Mouse (Mus musculus) midbrain, embryonic 15.5 days (tissue): Measurements from ENCODE around the gene Suds3. TPM values are rescaled to one million over a fixed set of nuclear protein-coding genes. Genes with fewer than 3 reads are reported as not detected.

Experiments used
- ATAC-seq: fragments of 200-750 bp; cut with Nextera tagmentation; replicated peaks from 2 replicates; pipeline ENCODE4 v1.8.0; 2017; ENCODE audit warnings: moderate TSS enrichment
- H3K27ac ChIP-seq: fragments of 300-500 bp; sonication (generic); 2 replicates; pipeline ENCODE4 v1.5.1; 2015; ENCODE audit warnings: mild to moderate bottlenecking, inconsistent platforms
- H3K27me3 ChIP-seq: fragments of 300-500 bp; sonication (generic); replicated peaks from 2 replicates; pipeline ENCODE4 v1.6.1; 2015; ENCODE audit warnings: inconsistent platforms
- H3K36me3 ChIP-seq: fragments of 300-500 bp; sonication (generic); replicated peaks from 2 replicates; pipeline ENCODE4 v1.6.1; 2015; ENCODE audit warnings: inconsistent platforms
- H3K4me1 ChIP-seq: fragments of 300-500 bp; sonication (generic); 2 replicates; pipeline ENCODE4 v1.6.1; 2015; ENCODE audit warnings: inconsistent platforms
- H3K4me2 ChIP-seq: fragments of 300-500 bp; sonication (generic); 2 replicates; pipeline ENCODE4 v1.6.1; 2015; ENCODE audit warnings: inconsistent platforms, mild to moderate bottlenecking, moderate library complexity
- H3K4me3 ChIP-seq: fragments of 300-500 bp; sonication (generic); 2 replicates; pipeline ENCODE4 v1.5.1; 2015; ENCODE audit warnings: mild to moderate bottlenecking, inconsistent platforms
- H3K9ac ChIP-seq: fragments of 300-500 bp; sonication (generic); 2 replicates; pipeline ENCODE4 v1.6.1; 2015; ENCODE audit warnings: mild to moderate bottlenecking, inconsistent platforms
- H3K9me3 ChIP-seq: fragments of 300-500 bp; sonication (generic); 2 replicates; pipeline ENCODE4 v1.6.1; 2016; ENCODE audit warnings: inconsistent platforms
- WGBS: fragments of 180-500 bp; shearing (Covaris S2); methylation state at CpG from one replicate; pipeline ENCODE4 v1.1.7; 2015; ENCODE audit warnings: mixed read lengths; 5-methylcytosine and 5-hydroxymethylcytosine counted together
- polyA plus RNA-seq: library from polyadenylated mRNA; unstranded; fragments of >200 nt; fragmentation: Nextera tagmentation; extraction: Ambion mirVana; gene quantifications from 2 replicates; pipeline ENCODE4 v1.2.1, GENCODE M21; 2015

Suds3 gene
- polyA plus RNA-seq, 1 experiment from 2014 or later, result 87.3 TPM

DNA sequence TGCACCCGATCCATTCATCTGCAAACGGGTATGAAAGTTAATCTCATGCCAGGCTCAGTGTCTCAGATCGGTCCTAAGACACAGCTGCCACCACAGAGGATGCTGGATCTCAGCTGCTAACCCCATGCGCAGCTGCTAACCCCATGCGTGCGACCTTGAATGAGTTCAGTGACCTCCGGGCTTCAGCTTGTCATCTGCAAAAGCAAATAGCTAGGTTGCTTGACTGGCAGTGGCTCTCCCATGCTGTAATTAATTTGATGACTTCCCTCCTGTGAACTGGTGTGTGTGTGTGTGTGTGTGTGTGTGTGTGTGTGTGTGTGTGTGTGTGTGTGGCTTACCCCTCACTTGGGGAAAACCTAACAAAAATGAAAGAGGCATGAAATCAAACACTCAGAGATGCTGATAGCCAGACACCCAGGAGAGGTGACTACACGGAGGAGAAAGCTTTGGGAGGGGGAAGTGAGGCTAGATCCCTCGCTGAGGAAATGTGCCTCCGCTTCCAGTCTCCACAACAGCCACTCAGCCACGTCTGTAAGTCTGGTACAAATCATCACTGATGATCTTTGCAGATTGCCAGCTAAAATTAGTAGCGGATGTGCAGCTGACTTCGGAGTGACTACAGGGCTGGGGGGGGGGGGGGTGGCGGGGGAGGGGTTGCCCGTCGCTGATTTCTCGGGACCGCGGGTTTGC is 47.0 kb downstream of the Suds3 start:
- WGBS, result 34% methylated on average over 19 of the region's 19 CpGs
- Histone ChIP-seq H3K27me3 (no peaks in the 10 kb centered on the region), H3K4me2 (peak overlapping the region; percentile 36), H3K36me3 (no peaks in the 10 kb centered on the region), H3K9ac (no peak overlapping the region), H3K4me1 (no peaks in the 10 kb centered on the region), H3K27ac (no peak overlapping the region), H3K4me3 (0 out of 2 replicates have a peak overlapping the region, but pooled peaks have one; percentile 13), H3K9me3 (no peaks in the 10 kb centered on the region)
- ATAC-seq, result no peak

DNA sequence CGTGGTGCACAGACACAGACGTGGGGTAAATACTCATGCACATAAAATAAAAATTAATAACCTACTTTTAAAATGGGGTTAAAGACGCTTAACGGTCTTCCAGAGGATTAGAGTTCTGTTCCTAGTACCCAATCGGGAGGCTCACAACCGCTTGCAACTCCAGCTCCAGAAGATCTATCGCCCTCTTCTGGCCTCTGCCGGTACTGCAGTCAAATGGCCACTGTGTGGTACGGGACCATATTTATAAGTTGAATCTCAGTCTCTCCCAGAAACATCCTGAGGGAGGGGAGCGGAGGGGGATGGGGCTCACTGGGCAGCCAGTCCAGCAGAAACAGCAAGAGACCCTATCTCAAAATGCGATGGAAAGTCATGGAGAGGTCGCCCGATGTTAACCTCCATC is 47.7 kb downstream of the Suds3 start:
- H3K4me3 ChIP-seq, result no peak overlapping the region
- no peaks in the 10 kb centered on the region for H3K27me3 ChIP-seq
- H3K27ac ChIP-seq, result no peak overlapping the region
- H3K4me2 ChIP-seq, result no peak overlapping the region
- ATAC-seq, result no peak
- H3K4me1 ChIP-seq, result no peaks in the 10 kb centered on the region
- H3K36me3 ChIP-seq, result no peaks in the 10 kb centered on the region
- 81% methylated on average over 13 of the region's 13 CpGs for WGBS
- H3K9me3 ChIP-seq, result no peaks in the 10 kb centered on the region
- no peak overlapping the region for H3K9ac ChIP-seq

DNA sequence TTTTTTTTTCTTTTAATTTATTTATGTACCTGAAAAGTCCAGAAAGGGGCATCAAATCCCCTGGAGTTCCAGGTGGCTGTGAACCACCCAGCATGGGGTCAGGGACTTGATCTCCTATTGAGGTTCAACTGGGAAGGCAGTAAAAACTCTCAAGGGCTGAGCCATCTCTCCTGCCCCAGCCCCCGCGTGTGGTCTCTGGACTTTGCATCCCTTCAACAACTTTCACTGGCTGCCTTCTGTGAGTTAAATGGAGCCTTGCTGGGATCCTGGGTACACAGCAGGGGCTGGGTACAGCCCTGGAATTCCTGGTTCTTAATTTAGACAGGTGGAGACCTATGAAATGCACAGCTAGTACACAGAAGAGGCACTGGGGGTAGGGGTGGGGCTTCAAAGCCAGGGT is 54.7 kb downstream of the Suds3 start:
- H3K4me3 ChIP-seq, result no peak overlapping the region
- ATAC-seq, result no peak
- H3K9ac ChIP-seq, result no peak overlapping the region
- no peaks in the 10 kb centered on the region for H3K36me3 ChIP-seq
- no peaks in the 10 kb centered on the region for H3K4me1 ChIP-seq
- H3K4me2 ChIP-seq, result no peak overlapping the region
- H3K27me3 ChIP-seq, result no peaks in the 10 kb centered on the region
- 58% methylated on average over 2 of the region's 2 CpGs for WGBS
- no peak overlapping the region for H3K27ac ChIP-seq
- no peaks in the 10 kb centered on the region for H3K9me3 ChIP-seq

DNA sequence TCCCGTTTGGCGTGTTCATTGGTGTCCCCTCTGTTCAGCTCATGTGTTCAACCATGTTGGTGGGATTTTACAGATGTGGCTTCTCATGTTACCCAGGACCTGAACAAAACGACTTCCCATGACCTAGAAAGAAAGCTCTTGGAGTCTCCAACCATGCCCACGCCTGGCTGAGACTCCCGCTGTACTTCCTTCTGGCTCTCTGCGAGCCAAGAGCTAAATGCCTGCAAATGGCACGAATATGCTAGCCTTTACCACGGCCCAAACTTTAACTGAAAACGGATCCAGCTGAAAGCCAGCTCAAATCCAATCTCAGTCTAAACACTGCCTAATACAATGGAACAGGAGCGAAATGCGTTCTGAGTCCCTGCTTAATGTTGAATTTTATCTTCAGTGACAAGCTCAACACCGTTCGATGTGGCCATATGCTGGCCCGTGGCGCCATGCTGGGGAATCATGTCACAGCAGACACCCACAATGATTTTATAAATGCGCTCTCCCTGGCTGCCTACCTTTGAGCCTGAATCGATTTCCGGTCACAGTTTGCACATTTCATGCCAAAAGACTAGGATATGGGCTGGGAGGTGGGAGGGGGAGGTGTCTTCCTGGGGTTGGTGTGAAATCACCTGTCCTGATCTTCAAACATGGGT is 55.3 kb downstream of the Suds3 start:
- Histone ChIP-seq H3K4me3 (no peak overlapping the region), H3K27me3 (no peaks in the 10 kb centered on the region), H3K9ac (no peak overlapping the region), H3K4me2 (no peak overlapping the region), H3K4me1 (no peaks in the 10 kb centered on the region), H3K27ac (no peak overlapping the region), H3K36me3 (no peaks in the 10 kb centered on the region), H3K9me3 (no peaks in the 10 kb centered on the region)
- ATAC-seq, result no peak
- 77% methylated on average over 18 of the region's 18 CpGs for WGBS

DNA sequence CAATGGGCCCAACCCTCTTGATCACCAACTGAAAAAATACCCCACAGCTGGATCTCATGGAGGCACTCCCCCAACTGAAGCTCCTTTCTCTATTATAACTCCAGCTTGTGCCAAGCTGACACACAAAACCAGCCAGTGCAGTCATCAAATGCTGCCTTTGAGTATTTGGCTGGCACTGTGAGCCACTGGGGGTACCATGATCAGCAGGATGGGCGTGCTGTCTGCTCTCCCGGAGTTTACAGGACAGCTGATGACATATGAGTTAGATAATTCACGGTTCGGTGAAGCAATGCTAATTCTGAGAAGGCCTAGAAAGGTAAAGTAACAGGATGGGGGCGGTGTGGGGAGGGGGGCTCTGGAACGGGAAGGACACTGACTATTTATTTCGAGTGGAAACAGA is 66.0 kb downstream of the Suds3 start:
- no peak overlapping the region for H3K27ac ChIP-seq
- 83% methylated on average over 7 of the region's 7 CpGs for WGBS
- no peak for ATAC-seq

DNA sequence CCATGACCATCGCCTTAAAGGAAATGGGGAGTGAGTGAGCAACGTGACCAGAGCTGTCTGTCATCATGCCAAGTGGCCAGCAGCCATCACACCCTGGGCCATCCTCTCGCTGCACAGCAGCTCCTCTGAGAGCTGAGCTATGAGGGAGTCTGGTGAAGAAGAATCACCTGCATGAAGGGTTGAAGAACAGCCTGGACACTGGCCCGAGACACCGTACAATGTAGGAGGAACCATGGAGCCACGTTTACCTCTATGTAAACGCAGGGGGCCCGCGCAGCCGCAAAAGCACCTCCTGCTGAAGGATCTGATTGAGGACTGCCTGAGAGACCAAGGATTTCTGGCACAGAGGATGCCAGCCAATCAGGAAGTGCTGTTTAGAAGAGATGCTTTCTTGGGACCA is 70.8 kb downstream of the Suds3 start:
- no peaks in the 10 kb centered on the region for H3K4me1 ChIP-seq
- no peaks in the 10 kb centered on the region for H3K9me3 ChIP-seq
- no peak overlapping the region for H3K4me2 ChIP-seq
- H3K27ac ChIP-seq, result no peak overlapping the region
- 76% methylated on average over 10 of the region's 10 CpGs for WGBS
- no peaks in the 10 kb centered on the region for H3K36me3 ChIP-seq
- no peak for ATAC-seq
- no peak overlapping the region for H3K4me3 ChIP-seq
- H3K9ac ChIP-seq, result no peak overlapping the region
- H3K27me3 ChIP-seq, result no peaks in the 10 kb centered on the region

More for the DNA sequence above, 66.0 kb downstream of the Suds3 start:
- Histone ChIP-seq H3K36me3 (no peaks in the 10 kb centered on the region), H3K4me2 (no peak overlapping the region), H3K9me3 (no peaks in the 10 kb centered on the region), H3K27me3 (no peaks in the 10 kb centered on the region), H3K4me1 (no peaks in the 10 kb centered on the region), H3K4me3 (no peak overlapping the region), H3K9ac (no peak overlapping the region)

DNA sequence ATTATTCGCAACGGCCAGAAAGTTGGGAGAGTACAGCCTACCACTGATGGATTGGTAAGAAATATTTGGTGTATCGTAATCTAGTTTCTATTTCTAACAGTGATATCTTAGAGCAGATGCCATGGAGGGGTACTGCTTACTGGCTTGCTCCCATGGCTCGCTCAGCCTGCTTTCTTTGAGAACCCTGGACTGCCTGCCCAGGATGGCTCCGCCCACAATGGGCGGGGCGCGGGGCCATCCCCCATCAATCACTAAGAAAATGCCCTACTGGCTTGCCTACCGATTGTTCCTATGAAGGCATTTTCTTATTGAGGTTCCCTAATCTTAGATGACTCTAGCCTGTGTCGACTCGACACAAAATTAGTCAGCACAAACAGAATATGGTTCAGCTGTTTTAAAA is 73.3 kb downstream of the Suds3 start:
- 73% methylated on average over 11 of the region's 11 CpGs for WGBS
- no peaks in the 10 kb centered on the region for H3K9me3 ChIP-seq

More for the DNA sequence above, 73.3 kb downstream of the Suds3 start:
- Histone ChIP-seq H3K4me3 (no peak overlapping the region), H3K27ac (no peak overlapping the region), H3K4me2 (no peak overlapping the region), H3K36me3 (no peaks in the 10 kb centered on the region), H3K9ac (no peak overlapping the region), H3K4me1 (no peaks in the 10 kb centered on the region), H3K27me3 (no peaks in the 10 kb centered on the region)
- ATAC-seq, result no peak

Other genes with a start within 250 kb of the Suds3 start
- 58.8 and 59.2 TPM in 2 replicates for gene Taok3, start 4.0 kb upstream of the Suds3 start, polyA plus RNA-seq
- 1,104 and 1,156 TPM in 2 replicates for gene Pebp1, start 171.5 kb upstream of the Suds3 start, polyA plus RNA-seq
- gene Vsig10, start 203.0 kb upstream of the Suds3 start, polyA plus RNA-seq, result 1.0 and 2.1 TPM in 2 replicates
- 290 and 311 TPM in 2 replicates for gene Wsb2, start 241.2 kb upstream of the Suds3 start, polyA plus RNA-seq